Mouse (Mus musculus): ENCODE results near the gene Pex19.

Pex19 gene

GRCm38 (mm10) chr1:172133535-172133934 is 7.0 kb downstream of the Pex19 start:
- DNase-seq (ENCODE audit: low spot score in 2 of 2), result no peak

- DNase-seq (ENCODE audit: low spot score in 2 of 2), result no peak
Measured at GRCm38 (mm10) chr1:172134072-172134471, 7.5 kb downstream of the Pex19 start.

GRCm38 (mm10) chr1:172140160-172140559 is 13.6 kb downstream of the Pex19 start:
- no peak for DNase-seq (ENCODE audit: low spot score in 2 of 2)

- DNase-seq (ENCODE audit: low spot score in 2 of 2), result no peak
Measured at GRCm38 (mm10) chr1:172140825-172141224, 14.3 kb downstream of the Pex19 start.

GRCm38 (mm10) chr1:172141529-172141928 is 15.0 kb downstream of the Pex19 start:
- DNase-seq (ENCODE audit: low spot score in 2 of 2), result peak in 1 of 2 experiments; percentile 23

- DNase-seq (ENCODE audit: low spot score in 2 of 2), result no peak
Measured at GRCm38 (mm10) chr1:172143570-172143969, 17.0 kb downstream of the Pex19 start.

- peak; percentile 90 to 97 for DNase-seq (ENCODE audit: low spot score in 2 of 2)
Measured at GRCm38 (mm10) chr1:172147835-172148278, 21.3 kb downstream of the Pex19 start, which contains the start of gene Dcaf8. Gene Dcaf8, plus strand, starts transcription at chr1:172148084.

- DNase-seq (ENCODE audit: low spot score in 2 of 2), result no peak
Measured at GRCm38 (mm10) chr1:172148279-172148954, 21.9 kb downstream of the Pex19 start.

- DNase-seq (ENCODE audit: low spot score in 2 of 2), result no peak
Measured at GRCm38 (mm10) chr1:172148955-172149815, 22.6 kb downstream of the Pex19 start.

- DNase-seq (ENCODE audit: low spot score in 2 of 2), result no peak
Measured at GRCm38 (mm10) chr1:172154536-172154935, 28.0 kb downstream of the Pex19 start.

- no peak for DNase-seq (ENCODE audit: low spot score in 2 of 2)
Measured at GRCm38 (mm10) chr1:172155518-172155917, 29.0 kb downstream of the Pex19 start.

GRCm38 (mm10) chr1:172159970-172160369 is 33.4 kb downstream of the Pex19 start:
- DNase-seq (ENCODE audit: low spot score in 2 of 2), result no peak

GRCm38 (mm10) chr1:172160508-172160907 is 34.0 kb downstream of the Pex19 start:
- no peak for DNase-seq (ENCODE audit: low spot score in 2 of 2)

GRCm38 (mm10) chr1:172162009-172162408 is 35.5 kb downstream of the Pex19 start:
- no peak for DNase-seq (ENCODE audit: low spot score in 2 of 2)

- DNase-seq (ENCODE audit: low spot score in 2 of 2), result no peak
Measured at GRCm38 (mm10) chr1:172162959-172163358, 36.4 kb downstream of the Pex19 start.

GRCm38 (mm10) chr1:172167911-172168310 is 41.4 kb downstream of the Pex19 start:
- DNase-seq (ENCODE audit: low spot score in 2 of 2), result no peak

- no peak for DNase-seq (ENCODE audit: low spot score in 2 of 2)
Measured at GRCm38 (mm10) chr1:172169809-172170208, 43.3 kb downstream of the Pex19 start.

GRCm38 (mm10) chr1:172172381-172172780 is 45.8 kb downstream of the Pex19 start:
- no peak for DNase-seq (ENCODE audit: low spot score in 2 of 2)

GRCm38 (mm10) chr1:172173181-172173580 is 46.6 kb downstream of the Pex19 start:
- no peak for DNase-seq (ENCODE audit: low spot score in 2 of 2)

GRCm38 (mm10) chr1:172177791-172178190 is 51.2 kb downstream of the Pex19 start:
- no peak for DNase-seq (ENCODE audit: low spot score in 2 of 2)

- DNase-seq (ENCODE audit: low spot score in 2 of 2), result no peak
Measured at GRCm38 (mm10) chr1:172179102-172179501, 52.5 kb downstream of the Pex19 start.

GRCm38 (mm10) chr1:172180881-172181280 is 54.3 kb downstream of the Pex19 start:
- DNase-seq (ENCODE audit: low spot score in 2 of 2), result no peak

- no peak for DNase-seq (ENCODE audit: low spot score in 2 of 2)
Measured at GRCm38 (mm10) chr1:172181777-172182176, 55.2 kb downstream of the Pex19 start.
